Mouse (Mus musculus): ENCODE results near the gene Foxp4.

DNA sequence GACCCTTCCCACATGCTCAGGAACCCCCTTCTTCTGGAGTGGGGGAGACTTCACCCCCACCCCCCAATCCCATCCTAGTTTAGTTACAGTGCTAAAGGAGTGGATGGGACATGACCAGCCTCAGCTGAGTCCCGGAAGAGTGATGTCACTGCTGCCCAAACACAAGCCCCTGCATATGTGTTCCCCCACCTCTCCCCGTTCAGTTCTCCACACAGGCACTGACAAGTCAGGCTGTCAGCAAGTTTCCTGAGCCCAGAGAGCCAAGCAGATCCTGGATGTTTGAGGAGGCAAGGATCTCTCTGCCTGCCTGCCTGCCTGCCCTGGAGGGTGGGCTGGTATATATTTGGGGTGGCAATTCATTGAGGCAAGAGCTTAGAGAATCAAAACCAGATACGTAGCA lies 45.2 kb downstream of the Foxp4 start:
- TF ChIP-seq TAL1 (IDR thresholded peaks at IDR 0.05; ENCODE audit: low read length) (no peak), GATA1 (IDR thresholded peaks at IDR 0.05; ENCODE audit: low read length) (no peak)

Data from erythroblast, embryonic 14.5 days (primary cell).